Mouse (Mus musculus) gastrocnemius, postnatal 36 days (tissue): ENCODE data around the gene Fam71d. TPM values are rescaled to one million over a fixed set of nuclear protein-coding genes. Genes with fewer than 3 reads are reported as not detected.

Experiments used
- DNase-seq, 2 experiments: peaks; one replicate each; pipeline ENCODE4 v3.0.0; 2022
- intact Hi-C: fragments of 180-260 bp; cut with DNase I; formaldehyde crosslinking; loops from one replicate; pipeline ENCODE4 v1.15.1; 2025
- total RNA-seq, 2 experiments: library from RNA; stranded (reverse); gene quantifications; 2 replicates each; pipeline ENCODE4 v1.2.3; 2021

Gene Fam71d
- total RNA-seq, 2 experiments from 2014 or later, result 0.32 TPM; not detected in 1

- intact Hi-C loops, result loop anchor here (5.0 kb wide), 2 partner anchors 43 to 113 kb away; partner anchors contain the start of genes Atp6v1d and Eif2s1
- DNase-seq, result peak; percentile 51 to 65
Observed at GRCm38 (mm10) chr12:78749378-78749801, 58.1 kb downstream of the Fam71d start.

- peak in 1 of 2 experiments; percentile 14 for DNase-seq
- intact Hi-C loops, result no loop called here
Observed at GRCm38 (mm10) chr12:78761979-78762378, 70.6 kb downstream of the Fam71d start.

- intact Hi-C loops, result no loop called here
- no peak for DNase-seq
Observed at GRCm38 (mm10) chr12:78769031-78769713, 77.8 kb downstream of the Fam71d start.

- no peak for DNase-seq
- intact Hi-C loops, result no loop called here
Observed at GRCm38 (mm10) chr12:78773211-78773610, 81.9 kb downstream of the Fam71d start.

GRCm38 (mm10) chr12:78777916-78778315 is 86.6 kb downstream of the Fam71d start:
- DNase-seq, result no peak
- intact Hi-C loops, result no loop called here

GRCm38 (mm10) chr12:78778423-78779067 is 87.2 kb downstream of the Fam71d start:
- intact Hi-C loops, result no loop called here
- DNase-seq, result no peak

Other genes starting within 250 kb of the Fam71d start
- gene Mpp5, start 57.4 kb downstream of the Fam71d start, total RNA-seq, result 10 to 100 TPM; 13.4 to 14.4 TPM
- gene Atp6v1d, start 170.1 kb downstream of the Fam71d start, total RNA-seq, result 10 to 100 TPM; 55.0 to 58.7 TPM
- gene Eif2s1, start 170.3 kb downstream of the Fam71d start, total RNA-seq, result 10 to 100 TPM; 33.8 to 38.3 TPM
- gene Plek2, start 215.4 kb downstream of the Fam71d start, total RNA-seq, result under 1 TPM in 1 of 2 experiments, not detected in 1; 0.22 TPM